Mouse (Mus musculus) liver, postnatal 0 days (tissue): ENCODE data around the gene Cdc26. TPM values are rescaled to one million over a fixed set of nuclear protein-coding genes. Genes with fewer than 3 reads are reported as not detected.
A peak's percentile ranks its signal among the peaks of the same experiment; 100 is the strongest.

Experiments
- ATAC-seq: fragments of 200-750 bp; cut with Nextera tagmentation; 2 replicates; pipeline ENCODE4 v1.8.0; 2017; ENCODE audit warnings: mild to moderate bottlenecking, moderate library complexity
- DNase-seq: peaks from one replicate; pipeline ENCODE4 v3.0.0-alpha.2; 2016
- H3K27ac ChIP-seq: fragments of 300-500 bp; sonication (generic); 2 replicates; pipeline ENCODE4 v1.5.1; 2014; ENCODE audit warnings: antibody characterized with exemption, moderate library complexity, mild to moderate bottlenecking, low read depth
- H3K27me3 ChIP-seq: fragments of 300-500 bp; sonication (generic); 2 replicates; pipeline ENCODE4 v1.6.1; 2014; ENCODE audit warnings: low read length, control low read depth, mixed read lengths; ENCODE audit not compliant: insufficient read depth
- H3K36me3 ChIP-seq: fragments of 300-500 bp; sonication (generic); replicated peaks from 2 replicates; pipeline ENCODE4 v1.6.1; 2014; ENCODE audit warnings: mild to moderate bottlenecking, control low read depth, low read length, moderate library complexity, mixed read lengths; ENCODE audit not compliant: insufficient read depth
- H3K4me1 ChIP-seq: fragments of 300-500 bp; sonication (generic); 2 replicates; pipeline ENCODE4 v1.6.1; 2014; ENCODE audit warnings: antibody characterized with exemption, mild to moderate bottlenecking, control low read depth; ENCODE audit not compliant: insufficient read depth
- H3K4me2 ChIP-seq: fragments of 300-500 bp; sonication (generic); 2 replicates; pipeline ENCODE4 v1.6.1; 2014; ENCODE audit warnings: low read depth, mild to moderate bottlenecking, low read length, moderate library complexity, mixed read lengths
- H3K4me3 ChIP-seq: fragments of 300-500 bp; sonication (generic); 2 replicates; pipeline ENCODE4 v1.5.1; 2014; ENCODE audit warnings: low read depth, low read length
- H3K9ac ChIP-seq: fragments of 300-500 bp; sonication (generic); replicated peaks from 2 replicates; pipeline ENCODE4 v1.6.1; 2014; ENCODE audit warnings: mild to moderate bottlenecking, moderate library complexity
- H3K9me3 ChIP-seq: fragments of 300-500 bp; sonication (generic); 2 replicates; pipeline ENCODE4 v1.6.1; 2016; ENCODE audit warnings: mild to moderate bottlenecking, control low read depth, low read length, mixed read lengths
- CTCF ChIP-seq: sonication (generic); IDR thresholded peaks from 2 replicates; pipeline ENCODE4 v1.5.1; 2016; ENCODE audit warnings: antibody characterized with exemption, low read depth
- EP300 ChIP-seq: IDR thresholded peaks from 2 replicates; pipeline ENCODE4 v1.6.1; 2016; ENCODE audit warnings: antibody characterized with exemption, low read depth, mild to moderate bottlenecking
- WGBS: fragments of 180-500 bp; shearing (Covaris S2); extraction: QIAGEN DNeasy Blood & Tissue Kit; methylation state at CpG from one replicate; pipeline ENCODE4 v1.1.7; 2014; ENCODE audit not compliant: insufficient replicate concordance; 5-methylcytosine and 5-hydroxymethylcytosine counted together
- polyA plus RNA-seq: library from polyadenylated mRNA; unstranded; fragments of >200 nt; fragmentation: Nextera tagmentation; extraction: Ambion mirVana; gene quantifications from 2 replicates; pipeline ENCODE4 v1.2.1, GENCODE M21; 2015

Gene Cdc26
- polyA plus RNA-seq, 1 experiment from 2014 or later: 45.5 TPM

DNA sequence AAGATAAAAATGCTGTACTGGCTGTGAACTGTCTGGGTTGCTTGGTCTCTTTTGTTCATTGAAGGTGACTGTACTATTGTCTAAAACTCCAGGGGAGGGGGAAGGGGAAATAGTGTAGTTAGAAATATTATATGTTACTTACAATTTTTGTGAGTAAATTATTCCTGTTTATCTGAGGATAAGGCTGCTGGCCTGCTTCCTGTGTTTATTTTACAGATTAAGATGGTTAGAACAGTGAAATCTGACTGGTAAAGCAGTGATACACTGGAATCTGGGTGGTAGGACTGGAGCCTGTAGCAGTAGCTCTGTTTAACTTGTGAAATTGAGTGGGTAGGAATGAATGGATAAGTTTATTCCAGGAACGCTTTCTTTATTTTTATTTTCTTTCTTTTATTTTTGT is 46.4 kb downstream of the Cdc26 start:
- Histone ChIP-seq H3K4me1 (peaks cover 38% of the 10 kb centered on the region), H3K9me3 (no peaks in the 10 kb centered on the region), H3K4me3 (peak overlapping the region; percentile 76), H3K9ac (peak overlapping the region; percentile 78), H3K4me2 (peak overlapping the region; percentile 88), H3K27me3 (no peaks in the 10 kb centered on the region), H3K27ac (peak overlapping the region; percentile 86), H3K36me3 (peaks cover 2% of the 10 kb centered on the region; the same call in 1 of the 2 replicates)
- WGBS: 71% methylated on average over 1 of the region's 1 CpGs
- DNase-seq (no peak), ATAC-seq (no peak)
- TF ChIP-seq CTCF (no peak), EP300 (no peak)

GRCm38 (mm10) chr4:62361571-62361970 is 46.9 kb downstream of the Cdc26 start:
- Histone ChIP-seq H3K4me2 (peak overlapping the region; percentile 88), H3K27ac (peak overlapping the region; percentile 86), H3K27me3 (no peaks in the 10 kb centered on the region), H3K4me3 (peak overlapping the region; percentile 76), H3K36me3 (peaks cover 4% of the 10 kb centered on the region; the same call in 1 of the 2 replicates), H3K9ac (peak overlapping the region; percentile 78), H3K4me1 (peaks cover 36% of the 10 kb centered on the region), H3K9me3 (no peaks in the 10 kb centered on the region)
- TF ChIP-seq CTCF (no peak), EP300 (no peak)
- ATAC-seq (no peak), DNase-seq (no peak)
- 16% methylated on average over 6 of the region's 6 CpGs for WGBS

GRCm38 (mm10) chr4:62360805-62361455 is 47.5 kb downstream of the Cdc26 start:
- 0% methylated on average over 22 of the region's 22 CpGs for WGBS
- DNase-seq (no peak), ATAC-seq (peak; percentile 15)
- Histone ChIP-seq H3K27me3 (no peaks in the 10 kb centered on the region), H3K4me2 (peak overlapping the region; percentile 88), H3K4me1 (peaks cover 30% of the 10 kb centered on the region), H3K9me3 (no peaks in the 10 kb centered on the region), H3K9ac (peak overlapping the region; percentile 78), H3K27ac (peak overlapping the region; percentile 86), H3K36me3 (peaks cover 4% of the 10 kb centered on the region; the same call in 1 of the 2 replicates), H3K4me3 (peak overlapping the region; percentile 76)
- TF ChIP-seq EP300 (no peak), CTCF (no peak)

DNA sequence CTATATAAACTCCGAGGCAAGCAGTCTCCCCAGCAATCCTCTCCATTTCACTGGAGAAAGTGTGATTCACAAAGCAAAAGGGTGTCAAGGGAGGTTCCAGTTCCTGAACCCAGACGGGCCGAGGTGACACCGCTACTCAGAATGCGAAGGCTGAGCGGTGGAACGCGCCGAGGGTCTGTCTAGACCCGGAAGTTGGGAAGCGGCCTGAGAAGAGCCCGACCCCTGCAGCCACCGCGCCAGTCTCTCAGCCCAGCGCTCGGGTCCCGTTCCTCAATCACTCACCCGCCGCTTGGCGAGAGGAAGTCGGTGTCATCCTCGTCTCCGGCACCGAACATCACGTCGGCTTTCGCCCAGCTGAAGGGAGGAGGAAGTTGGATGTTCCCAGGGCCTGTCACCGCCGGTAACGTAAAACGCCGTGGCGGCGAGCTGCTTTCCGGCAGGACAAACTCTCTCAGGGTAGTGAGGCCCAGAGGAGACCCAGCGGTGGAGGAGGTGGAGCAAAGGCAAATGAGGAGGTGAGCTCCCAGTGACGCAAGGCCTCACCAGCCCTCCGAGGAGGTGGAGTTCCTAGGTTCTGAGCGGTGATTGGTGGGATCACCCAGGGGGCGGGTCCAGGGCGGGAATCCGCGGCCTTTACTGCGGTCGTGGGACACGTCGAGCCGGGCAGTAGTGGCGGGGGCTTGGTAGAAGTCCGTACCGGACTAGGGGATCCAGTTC is 48.2 kb downstream of the Cdc26 start, which contains the start of the genes Fkbp15 and Slc31a1:
TSS of gene Fkbp15 (minus strand) at position 461 of the 717 bp plus-strand sequence.
TSS of gene Slc31a1 (plus strand) at position 640 of the 717 bp plus-strand sequence.
- Histone ChIP-seq H3K27me3 (no peaks in the 10 kb centered on the region), H3K4me3 (peak within 1 kb of the TSS; percentile 76), H3K9ac (peak within 1 kb of the TSS; percentile 79), H3K36me3 (peaks cover 4% of the 10 kb centered on the region; the same call in 1 of the 2 replicates), H3K27ac (peak within 1 kb of the TSS; percentile 89), H3K9me3 (no peaks in the 10 kb centered on the region), H3K4me1 (peaks cover 29% of the 10 kb centered on the region), H3K4me2 (peak within 1 kb of the TSS; percentile 88)
- ATAC-seq: peak; percentile 100
- TF ChIP-seq EP300 (0 out of 2 replicates have a peak, but pooled peaks have one; percentile 50), CTCF (no peak)
- peak; percentile 99 for DNase-seq
- 0% methylated on average over 51 of the region's 51 CpGs for WGBS

- TF ChIP-seq CTCF (no peak), EP300 (no peak)
- peak; percentile 26 for DNase-seq
- Histone ChIP-seq H3K4me3 (peak overlapping the region; percentile 76), H3K36me3 (peaks cover 4% of the 10 kb centered on the region; the same call in 1 of the 2 replicates), H3K27ac (peak overlapping the region; percentile 89), H3K4me2 (peak overlapping the region; percentile 80), H3K9ac (peak overlapping the region; percentile 79), H3K27me3 (no peaks in the 10 kb centered on the region), H3K4me1 (peaks cover 29% of the 10 kb centered on the region), H3K9me3 (no peaks in the 10 kb centered on the region)
- WGBS: 27% methylated on average over 7 of the region's 7 CpGs
- no peak for ATAC-seq
These were observed 49.1 kb downstream of the Cdc26 start for GRCm38 (mm10) chr4:62359256-62359775.
